Mouse (Mus musculus): ENCODE measurements around the gene Cdkal1. TPM values are rescaled to one million over a fixed set of nuclear protein-coding genes. Genes with fewer than 3 reads are reported as not detected.

Gene Cdkal1
- polyA plus RNA-seq, 2 experiments, result 2.0 to 7.7 TPM

- WGBS (ENCODE audit: insufficient replicate concordance), result 75% methylated on average over 3 of the region's 3 CpGs
- no peak overlapping the region for H3K4me3 ChIP-seq (ENCODE audit: insufficient read depth in 1 of 2, low read depth in 2 of 2, low read length in 2 of 2)
- DNase-seq (ENCODE audit: low read depth in 3 of 3, low spot score in 3 of 3), result no peak
- no peaks in the 10 kb centered on the region for H3K9me3 ChIP-seq (ENCODE audit: control insufficient read depth, low read length)
- no peaks in the 10 kb centered on the region for H3K27me3 ChIP-seq (ENCODE audit: control insufficient read depth, insufficient read depth, low read length)
- H3K4me1 ChIP-seq (replicated peaks; ENCODE audit: control insufficient read depth in 2 of 2, insufficient read depth in 2 of 2, low read length in 1 of 2), result no peaks in the 10 kb centered on the region
- H3K4me2 ChIP-seq (ENCODE audit: low read depth), result no peak overlapping the region
- no peak overlapping the region for H3K9ac ChIP-seq (replicated peaks)
- TF ChIP-seq EP300 (IDR thresholded peaks at IDR 0.05; ENCODE audit: low read depth), result no peak
- TF ChIP-seq CTCF (IDR thresholded peaks at IDR 0.05; ENCODE audit: low read depth), result no peak
- ATAC-seq (ENCODE audit: insufficient read depth), result no peak
- H3K27ac ChIP-seq, result no peak overlapping the region
- H3K36me3 ChIP-seq (replicated peaks; ENCODE audit: control insufficient read depth, insufficient read depth, low read depth), result no peaks in the 10 kb centered on the region
These were observed 47.5 kb downstream of the Cdkal1 start for GRCm38 (mm10) chr13:29807930-29808329.

GRCm38 (mm10) chr13:29806871-29807270, 48.6 kb downstream of the Cdkal1 start:
- H3K4me3 ChIP-seq (ENCODE audit: insufficient read depth in 1 of 2, low read depth in 2 of 2, low read length in 2 of 2), result no peak overlapping the region
- H3K27ac ChIP-seq, result no peak overlapping the region
- WGBS (ENCODE audit: insufficient replicate concordance), result 79% methylated on average over 4 of the region's 4 CpGs
- H3K4me2 ChIP-seq (ENCODE audit: low read depth), result no peak overlapping the region
- no peaks in the 10 kb centered on the region for H3K27me3 ChIP-seq (ENCODE audit: control insufficient read depth, insufficient read depth, low read length)
- H3K9ac ChIP-seq (replicated peaks), result no peak overlapping the region
- no peak for TF ChIP-seq EP300 (IDR thresholded peaks at IDR 0.05; ENCODE audit: low read depth)
- no peak for TF ChIP-seq CTCF (IDR thresholded peaks at IDR 0.05; ENCODE audit: low read depth)
- no peak for DNase-seq (ENCODE audit: low read depth in 3 of 3, low spot score in 3 of 3)
- H3K4me1 ChIP-seq (replicated peaks; ENCODE audit: control insufficient read depth in 2 of 2, insufficient read depth in 2 of 2, low read length in 1 of 2), result no peaks in the 10 kb centered on the region
- H3K36me3 ChIP-seq (replicated peaks; ENCODE audit: control insufficient read depth, insufficient read depth, low read depth), result no peaks in the 10 kb centered on the region
- no peak for ATAC-seq (ENCODE audit: insufficient read depth)
- no peaks in the 10 kb centered on the region for H3K9me3 ChIP-seq (ENCODE audit: control insufficient read depth, low read length)

GRCm38 (mm10) chr13:29805296-29805695, 50.2 kb downstream of the Cdkal1 start:
- ATAC-seq (ENCODE audit: insufficient read depth), result no peak
- no peak overlapping the region for H3K4me3 ChIP-seq (ENCODE audit: insufficient read depth in 1 of 2, low read depth in 2 of 2, low read length in 2 of 2)
- no peak overlapping the region for H3K9ac ChIP-seq (replicated peaks)
- H3K36me3 ChIP-seq (replicated peaks; ENCODE audit: control insufficient read depth, insufficient read depth, low read depth), result no peaks in the 10 kb centered on the region
- no peaks in the 10 kb centered on the region for H3K27me3 ChIP-seq (ENCODE audit: control insufficient read depth, insufficient read depth, low read length)
- no peak overlapping the region for H3K27ac ChIP-seq
- no peak overlapping the region for H3K4me2 ChIP-seq (ENCODE audit: low read depth)
- no peak for DNase-seq (ENCODE audit: low read depth in 3 of 3, low spot score in 3 of 3)
- 81% methylated on average over 1 of the region's 1 CpGs for WGBS (ENCODE audit: insufficient replicate concordance)
- no peaks in the 10 kb centered on the region for H3K9me3 ChIP-seq (ENCODE audit: control insufficient read depth, low read length)
- TF ChIP-seq CTCF (IDR thresholded peaks at IDR 0.05; ENCODE audit: low read depth) (no peak), EP300 (IDR thresholded peaks at IDR 0.05; ENCODE audit: low read depth) (no peak)
- H3K4me1 ChIP-seq (replicated peaks; ENCODE audit: control insufficient read depth in 2 of 2, insufficient read depth in 2 of 2, low read length in 1 of 2), result no peaks in the 10 kb centered on the region

GRCm38 (mm10) chr13:29804034-29804433, 51.4 kb downstream of the Cdkal1 start:
- Histone ChIP-seq H3K36me3 (replicated peaks; ENCODE audit: control insufficient read depth, insufficient read depth, low read depth) (no peaks in the 10 kb centered on the region), H3K4me1 (replicated peaks; ENCODE audit: control insufficient read depth in 2 of 2, insufficient read depth in 2 of 2, low read length in 1 of 2) (no peaks in the 10 kb centered on the region), H3K27me3 (ENCODE audit: control insufficient read depth, insufficient read depth, low read length) (no peaks in the 10 kb centered on the region), H3K27ac (no peak overlapping the region), H3K9me3 (ENCODE audit: control insufficient read depth, low read length) (no peaks in the 10 kb centered on the region), H3K9ac (replicated peaks) (no peak overlapping the region), H3K4me3 (ENCODE audit: insufficient read depth in 1 of 2, low read depth in 2 of 2, low read length in 2 of 2) (no peak overlapping the region), H3K4me2 (ENCODE audit: low read depth) (no peak overlapping the region)
- 70% methylated on average over 6 of the region's 6 CpGs for WGBS (ENCODE audit: insufficient replicate concordance)
- ATAC-seq (ENCODE audit: insufficient read depth) (no peak), DNase-seq (ENCODE audit: low read depth in 3 of 3, low spot score in 3 of 3) (no peak)
- TF ChIP-seq CTCF (IDR thresholded peaks at IDR 0.05; ENCODE audit: low read depth) (no peak), EP300 (IDR thresholded peaks at IDR 0.05; ENCODE audit: low read depth) (no peak)

- Histone ChIP-seq H3K27ac (no peak overlapping the region), H3K9me3 (ENCODE audit: control insufficient read depth, low read length) (no peaks in the 10 kb centered on the region), H3K9ac (replicated peaks) (no peak overlapping the region), H3K4me3 (ENCODE audit: insufficient read depth in 1 of 2, low read depth in 2 of 2, low read length in 2 of 2) (no peak overlapping the region), H3K27me3 (ENCODE audit: control insufficient read depth, insufficient read depth, low read length) (no peaks in the 10 kb centered on the region), H3K36me3 (replicated peaks; ENCODE audit: control insufficient read depth, insufficient read depth, low read depth) (no peaks in the 10 kb centered on the region), H3K4me2 (ENCODE audit: low read depth) (no peak overlapping the region), H3K4me1 (replicated peaks; ENCODE audit: control insufficient read depth in 2 of 2, insufficient read depth in 2 of 2, low read length in 1 of 2) (0 out of 4 replicates have a peak, but pooled peaks cover 0 to 1% of the 10 kb centered on the region in 2 experiments)
- no peak for DNase-seq (ENCODE audit: low read depth in 3 of 3, low spot score in 3 of 3)
- ATAC-seq (ENCODE audit: insufficient read depth), result no peak
- TF ChIP-seq CTCF (IDR thresholded peaks at IDR 0.05; ENCODE audit: low read depth) (no peak), EP300 (IDR thresholded peaks at IDR 0.05; ENCODE audit: low read depth) (no peak)
These were observed 52.8 kb downstream of the Cdkal1 start for GRCm38 (mm10) chr13:29802699-29803098.

All from liver, embryonic 14.5 days (tissue).